Mouse (Mus musculus) E14TG2a.4 (cell line): ENCODE results near the gene Furin.
A peak's percentile ranks its signal among the peaks of the same experiment; 100 is the strongest.

Source experiments
- H3K27me3 ChIP-seq: 2 replicates; pipeline ENCODE4 v1.6.1; 2014; ENCODE audit warnings: low read length, control low read depth; ENCODE audit not compliant: insufficient read depth
- H3K36me3 ChIP-seq: 2 replicates; pipeline ENCODE4 v1.6.1; 2014; ENCODE audit warnings: low read length, control low read depth; ENCODE audit not compliant: insufficient read depth
- H3K4me1 ChIP-seq: replicated peaks from 2 replicates; pipeline ENCODE4 v1.6.1; 2014; ENCODE audit warnings: low read depth, low read length, control low read depth
- H3K4me3 ChIP-seq: replicated peaks from 2 replicates; pipeline ENCODE4 v1.5.1; 2014; ENCODE audit warnings: mild to moderate bottlenecking, low read length
- H3K9me3 ChIP-seq: 2 replicates; pipeline ENCODE4 v1.6.1; 2014; ENCODE audit warnings: low read length, control low read depth
- CTCF ChIP-seq: conservative IDR thresholded peaks from 2 replicates; pipeline ENCODE4 v1.5.1; 2014; ENCODE audit warnings: low read length
- NANOG ChIP-seq: IDR thresholded peaks from 2 replicates; pipeline ENCODE4 v1.6.1; 2014; ENCODE audit warnings: borderline replicate concordance, low read length, mixed read lengths
- POU5F1 ChIP-seq: IDR thresholded peaks from 2 replicates; pipeline ENCODE4 v1.6.1; 2014; ENCODE audit warnings: low read length, borderline replicate concordance

The Furin gene

DNA sequence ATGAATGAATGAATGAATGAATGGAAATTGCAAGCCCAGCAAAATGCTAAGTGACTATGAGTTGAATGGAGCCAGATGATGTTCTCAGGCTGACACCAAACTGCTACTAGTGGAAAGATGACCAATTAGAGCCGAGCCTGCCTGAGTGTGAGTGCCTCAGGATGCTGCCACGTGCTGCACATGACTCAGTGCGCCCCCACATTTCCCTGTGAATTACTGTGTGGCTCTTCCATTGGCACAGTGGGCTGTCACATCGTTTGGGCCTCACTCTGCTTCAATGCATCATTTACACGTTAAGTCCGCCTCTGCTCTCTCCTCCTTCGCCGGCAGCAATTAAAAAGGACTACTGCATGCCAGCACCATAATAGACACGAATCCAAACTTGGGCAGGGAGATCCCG is 7.0 kb upstream of the Furin start:
- H3K27me3 ChIP-seq = peaks cover 26% of the 10 kb centered on the region
- no peaks in the 10 kb centered on the region for H3K36me3 ChIP-seq
- H3K9me3 ChIP-seq = no peaks in the 10 kb centered on the region
- TF ChIP-seq CTCF (no peak), NANOG (no peak), POU5F1 (no peak)
- H3K4me1 ChIP-seq = peaks cover 5% of the 10 kb centered on the region
- no peak overlapping the region for H3K4me3 ChIP-seq

DNA sequence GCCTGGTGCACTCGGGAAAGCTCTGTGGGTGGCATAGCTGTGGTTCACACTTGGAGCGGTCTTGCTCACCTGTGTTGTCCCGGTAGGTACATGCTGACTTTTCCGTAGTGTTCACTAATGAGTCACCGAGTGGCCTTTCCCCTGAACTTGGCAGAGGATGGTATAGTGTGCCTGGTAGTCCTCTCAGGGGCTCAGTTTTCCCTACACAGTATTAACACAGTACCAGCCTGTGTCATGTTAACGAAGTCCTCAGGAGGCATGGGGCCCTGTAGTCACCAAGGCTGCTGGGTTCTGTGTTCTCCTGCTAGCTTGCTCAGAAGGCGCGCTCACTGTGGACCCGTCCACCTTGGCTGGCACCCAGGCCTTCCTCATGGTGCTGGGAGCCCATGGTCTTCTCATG is 5.1 kb upstream of the Furin start:
- Histone ChIP-seq H3K4me1 (peaks cover 5% of the 10 kb centered on the region), H3K27me3 (peaks cover 40% of the 10 kb centered on the region), H3K9me3 (no peaks in the 10 kb centered on the region), H3K4me3 (no peak overlapping the region), H3K36me3 (no peaks in the 10 kb centered on the region)
- TF ChIP-seq CTCF (no peak), POU5F1 (no peak), NANOG (no peak)

DNA sequence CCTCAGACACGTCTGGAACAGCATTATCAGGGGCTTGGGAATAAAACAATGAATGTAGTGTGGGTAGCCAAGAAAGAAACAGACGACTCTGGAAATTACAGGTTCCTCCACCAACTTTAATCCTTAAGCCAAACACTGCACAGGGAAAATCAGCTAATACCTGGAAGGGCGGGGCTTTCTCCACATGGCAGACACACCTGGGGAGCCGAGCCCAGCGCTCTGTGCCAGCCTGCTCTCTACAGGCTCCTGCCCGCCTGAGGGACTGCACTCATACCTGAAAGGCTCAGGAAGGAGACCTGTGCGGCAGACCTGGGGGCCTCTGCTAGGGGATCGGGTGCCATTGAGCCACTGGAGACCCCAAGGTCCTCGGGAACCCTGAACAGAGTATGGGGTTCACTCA is 2.5 kb upstream of the Furin start:
- no peaks in the 10 kb centered on the region for H3K36me3 ChIP-seq
- no peak for TF ChIP-seq NANOG
- no peak for TF ChIP-seq POU5F1
- peaks cover 64% of the 10 kb centered on the region for H3K27me3 ChIP-seq
- H3K4me3 ChIP-seq = no peak overlapping the region
- H3K9me3 ChIP-seq = no peaks in the 10 kb centered on the region
- H3K4me1 ChIP-seq = peaks cover 17% of the 10 kb centered on the region

DNA sequence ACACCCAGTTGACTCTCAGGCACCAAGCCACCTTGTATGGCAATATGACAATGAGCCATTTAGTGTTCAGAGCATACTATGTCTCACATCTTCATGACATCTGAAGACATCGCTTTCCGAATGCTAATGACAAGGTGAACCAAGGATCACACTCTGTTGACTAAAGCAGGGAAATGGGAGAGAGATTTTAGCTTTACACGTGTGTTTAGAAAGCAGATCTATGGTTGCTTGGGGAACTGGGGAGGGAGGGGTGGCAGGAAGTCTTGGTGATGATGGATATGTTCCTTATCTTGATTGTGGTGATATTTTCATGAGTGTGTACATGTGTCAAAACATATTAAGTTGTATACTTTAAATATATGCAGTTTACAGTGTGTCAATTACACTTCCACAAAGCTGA is 950 bp upstream of the Furin start:
- Histone ChIP-seq H3K36me3 (no peaks in the 10 kb centered on the region), H3K27me3 (peaks cover 66% of the 10 kb centered on the region), H3K4me1 (peaks cover 23% of the 10 kb centered on the region), H3K4me3 (no peak overlapping the region), H3K9me3 (no peaks in the 10 kb centered on the region)
- TF ChIP-seq NANOG = no peak
- no peak for TF ChIP-seq CTCF
- TF ChIP-seq POU5F1 = no peak

DNA sequence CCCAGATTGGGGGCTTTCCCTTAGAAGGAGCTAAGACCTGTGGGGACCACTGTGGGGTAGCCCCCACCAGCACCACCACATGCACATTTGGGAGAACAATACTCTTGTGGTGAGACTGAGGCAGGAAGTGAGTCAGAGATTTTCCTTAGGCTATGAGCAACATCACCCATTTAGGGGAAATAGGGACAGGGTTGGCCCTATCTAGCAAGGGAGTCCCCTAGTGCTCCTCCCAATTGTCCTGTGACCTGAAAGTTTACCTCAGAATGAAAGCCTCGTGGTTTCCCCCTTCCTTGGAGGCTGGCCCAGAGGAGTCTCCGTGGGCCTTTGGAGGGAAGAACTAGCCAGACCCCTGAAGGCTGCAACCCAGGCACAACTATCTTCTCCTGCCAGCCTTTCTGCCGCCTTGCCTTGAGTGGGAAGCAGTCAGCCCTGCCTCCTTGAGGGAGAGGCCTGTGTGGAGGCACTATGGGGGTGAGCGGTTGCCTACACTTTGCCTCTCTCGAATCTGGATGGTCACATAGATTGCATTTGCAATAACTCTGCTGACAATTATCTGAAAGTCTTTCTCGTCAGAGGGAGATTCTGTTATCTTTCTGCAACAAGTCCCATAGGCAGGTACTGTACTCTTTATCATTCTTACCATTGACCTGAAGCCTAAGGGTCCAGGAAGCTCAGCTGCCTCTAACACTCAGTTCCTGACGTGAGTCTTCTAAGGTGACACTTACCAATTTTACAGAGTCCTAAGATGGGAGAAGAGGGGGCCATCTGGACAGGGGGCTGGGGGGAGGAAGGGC is 938 bp downstream of the Furin start:
- Histone ChIP-seq H3K27me3 (peaks cover 74% of the 10 kb centered on the region), H3K4me3 (no peak overlapping the region), H3K9me3 (no peaks in the 10 kb centered on the region), H3K4me1 (peaks cover 31% of the 10 kb centered on the region), H3K36me3 (no peaks in the 10 kb centered on the region)
- TF ChIP-seq POU5F1 (no peak), NANOG (no peak), CTCF (no peak)

DNA sequence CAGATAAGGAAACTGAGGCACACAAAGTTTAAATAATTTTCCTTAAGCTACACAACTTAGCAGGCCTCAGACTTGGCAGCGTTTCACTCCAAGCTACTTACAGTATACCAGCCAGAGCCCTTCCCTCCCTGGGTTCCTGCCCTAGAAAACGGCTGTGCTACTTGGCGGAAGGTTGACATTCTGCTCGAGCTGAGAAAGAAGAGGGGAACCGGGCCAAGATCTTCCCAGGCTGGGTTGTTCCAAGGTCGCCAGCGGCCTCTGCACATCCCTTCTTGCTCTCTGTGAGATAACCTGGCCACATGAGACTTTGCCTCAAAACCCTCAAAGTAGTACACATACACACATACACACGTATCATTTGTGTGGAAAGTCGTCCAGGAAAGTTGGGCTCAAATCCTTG is 1.7 kb downstream of the Furin start:
- H3K36me3 ChIP-seq = no peaks in the 10 kb centered on the region
- no peaks in the 10 kb centered on the region for H3K9me3 ChIP-seq
- peaks cover 76% of the 10 kb centered on the region for H3K27me3 ChIP-seq
- H3K4me3 ChIP-seq = peak overlapping the region; percentile 87
- no peak for TF ChIP-seq POU5F1
- peaks cover 32% of the 10 kb centered on the region for H3K4me1 ChIP-seq

DNA sequence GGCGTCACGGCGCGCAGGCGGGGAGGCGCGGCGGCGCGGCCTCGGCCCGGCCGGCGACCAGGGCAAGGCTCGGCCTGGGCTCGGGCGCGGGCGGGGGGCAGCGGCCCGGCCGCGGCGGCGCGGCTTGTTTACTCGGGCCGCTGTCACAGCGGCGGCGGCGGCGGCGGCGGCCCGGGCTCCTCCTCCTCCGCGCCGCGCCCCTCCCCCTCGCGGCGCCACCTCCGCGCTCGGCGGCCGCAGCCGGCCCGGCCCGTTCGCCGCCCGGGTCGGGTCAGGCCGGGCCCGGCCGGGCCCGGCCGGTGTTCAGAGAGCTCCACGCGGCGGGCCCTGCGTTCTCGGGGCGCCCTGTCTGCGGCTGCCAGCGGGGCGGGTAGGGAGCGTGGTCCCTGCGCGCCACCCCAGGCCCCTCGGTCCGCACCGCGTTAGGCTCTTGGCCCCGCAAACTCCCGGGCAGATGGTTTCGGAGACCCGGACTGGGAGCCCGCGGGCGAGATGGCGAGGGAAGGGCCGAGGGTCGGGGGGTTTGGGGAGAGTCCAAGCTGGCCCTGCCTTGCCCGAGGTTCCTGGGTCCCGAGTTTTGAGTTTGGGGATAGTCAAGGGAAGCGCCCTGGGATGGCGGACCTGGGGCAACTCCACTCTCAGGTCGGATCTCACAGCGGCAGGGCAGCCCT is 2.5 kb downstream of the Furin start:
- peaks cover 38% of the 10 kb centered on the region for H3K4me1 ChIP-seq
- no peaks in the 10 kb centered on the region for H3K36me3 ChIP-seq
- H3K9me3 ChIP-seq = no peaks in the 10 kb centered on the region
- H3K27me3 ChIP-seq = peaks cover 71% of the 10 kb centered on the region
- TF ChIP-seq NANOG (no peak), CTCF (no peak), POU5F1 (no peak)
- H3K4me3 ChIP-seq = peak overlapping the region; percentile 87

DNA sequence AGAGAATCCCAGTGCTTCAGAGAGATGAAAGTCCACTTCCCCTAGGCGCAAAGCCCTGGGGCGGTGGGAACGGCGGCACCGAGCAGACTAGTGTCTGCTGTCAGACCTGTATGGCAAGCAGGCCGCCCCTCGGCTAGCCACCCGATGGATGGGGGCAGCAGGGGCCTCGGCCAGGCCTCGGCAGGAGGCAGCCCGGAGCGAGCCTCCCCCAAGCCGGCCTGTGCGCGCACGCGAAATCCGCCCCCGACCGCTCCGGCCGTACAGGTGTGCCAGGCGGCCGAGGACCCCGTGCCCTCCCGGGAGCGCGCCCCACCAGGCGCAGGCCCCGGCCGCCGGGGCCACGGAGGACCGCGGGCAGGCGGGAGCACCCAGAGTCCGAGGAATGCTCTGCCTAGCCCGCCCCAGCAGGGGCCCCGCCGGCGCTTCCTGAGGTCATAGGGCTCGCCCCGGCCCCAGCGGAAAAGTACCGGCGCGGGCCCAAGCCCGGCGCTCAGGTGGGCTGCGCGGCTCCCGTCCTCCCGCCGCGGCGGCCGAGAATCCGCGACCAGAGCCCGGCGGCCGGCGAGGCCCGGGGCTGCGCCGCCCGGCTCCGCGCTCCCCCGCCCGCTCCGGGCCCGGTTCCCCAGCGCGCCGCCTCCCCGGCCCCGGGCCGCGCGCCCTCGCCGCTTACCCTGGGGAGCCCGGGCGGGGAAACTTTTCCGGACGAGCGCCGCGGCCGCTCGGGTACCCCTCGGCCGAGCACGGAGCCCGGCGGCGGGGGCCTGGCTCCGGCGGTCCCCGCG is 3.2 kb downstream of the Furin start:
- Histone ChIP-seq H3K9me3 (no peaks in the 10 kb centered on the region), H3K4me3 (peak overlapping the region; percentile 87), H3K36me3 (peaks cover 1% of the 10 kb centered on the region), H3K27me3 (peaks cover 64% of the 10 kb centered on the region), H3K4me1 (peaks cover 39% of the 10 kb centered on the region)
- TF ChIP-seq POU5F1 (no peak), NANOG (no peak), CTCF (no peak)
